Mouse (Mus musculus): ENCODE data around the gene Tbc1d4. TPM values are rescaled to one million over a fixed set of nuclear protein-coding genes. Genes with fewer than 3 reads are reported as not detected.

Tbc1d4 gene
- total and polyA plus RNA-seq, 3 experiments = 20.6 to 72.9 (median 71.0) TPM

GRCm38 (mm10) chr14:101428805-101429516 is 180.0 kb downstream of the Tbc1d4 start:
- Histone ChIP-seq H3K36me3 (replicated peaks in 1 of 2; ENCODE audit: control insufficient read depth in 1 of 2, insufficient read depth in 1 of 2, low read length in 1 of 2) (no peaks in the 10 kb centered on the region), H3K27ac (ENCODE audit: insufficient read depth, low read depth) (no peak overlapping the region), H3K27me3 (replicated peaks) (no peaks in the 10 kb centered on the region), H3K4me3 (replicated peaks in 1 of 3; ENCODE audit: low read depth in 2 of 3, low read length in 2 of 3, poor library complexity in 1 of 3) (no peak overlapping the region), H3K4me2 (ENCODE audit: insufficient read depth, low read depth, poor library complexity, severe bottlenecking) (no peak overlapping the region), H3K9me3 (replicated peaks; ENCODE audit: low read length) (no peaks in the 10 kb centered on the region), H3K4me1 (ENCODE audit: control insufficient read depth in 1 of 2, insufficient read depth in 2 of 2) (peaks cover 0 to 8% of the 10 kb centered on the region in 2 experiments; a peak in 3 of 4 replicates), H3K79me2 (replicated peaks; ENCODE audit: control insufficient read depth, extremely low read depth, insufficient read depth, poor library complexity, severe bottlenecking) (no peaks in the 10 kb centered on the region), H3K9ac (ENCODE audit: insufficient read depth, low read depth) (no peak overlapping the region)
- in situ Hi-C loops (cut with MboI; ENCODE audit: low pct_ligation_motif_present, low pct_unique_long_range_greater_than_20kb, low sequenced_read_pairs) (loop anchor here (25.0 kb wide), 2 partner anchors 967 to 1092 kb away; no protein-coding TSS in a partner anchor), dilution Hi-C loops (cut with MboI; ENCODE audit: extremely low pct_ligation_motif_present, extremely low pct_unique_long_range_greater_than_20kb, low sequenced_read_pairs) (no loop called here)
- DNase-seq (ENCODE audit: extremely low read depth) = peak; percentile 33
- TF ChIP-seq SMC3 (IDR thresholded peaks at IDR 0.05; ENCODE audit: low read depth, low read length) (peak; percentile 49), EP300 (IDR thresholded peaks at IDR 0.05; ENCODE audit: low read length) (no peak), MAX (IDR thresholded peaks at IDR 0.05; ENCODE audit: low read length) (no peak), CHD1 (IDR thresholded peaks at IDR 0.05; ENCODE audit: low read depth, low read length) (no peak), NELFE (IDR thresholded peaks at IDR 0.05; ENCODE audit: low read depth, low read length) (no peak), ZC3H11A (IDR thresholded peaks at IDR 0.05; ENCODE audit: low read depth, low read length) (peak; percentile 19), TBP (conservative IDR thresholded peaks at IDR 0.05; ENCODE audit: low read depth, low read length) (no peak), JUN (IDR thresholded peaks at IDR 0.05; ENCODE audit: insufficient read depth, low read depth, low read length) (no peak), ELF1 (IDR thresholded peaks at IDR 0.05; ENCODE audit: low read depth, low read length) (no peak), CTCF (conservative IDR thresholded peaks at IDR 0.05 in 1 of 2, IDR thresholded peaks at IDR 0.05 in 1 of 2; ENCODE audit: low read depth in 2 of 2, low read length in 2 of 2) (peak; percentile 75 to 83), USF2 (conservative IDR thresholded peaks at IDR 0.05; ENCODE audit: low read depth, low read length) (no peak), RAD21 (IDR thresholded peaks at IDR 0.05; ENCODE audit: low read depth, low read length) (peak; percentile 83)

- no peaks in the 10 kb centered on the region for H3K27me3 ChIP-seq (replicated peaks)
- in situ Hi-C loops (cut with MboI; ENCODE audit: low pct_ligation_motif_present, low pct_unique_long_range_greater_than_20kb, low sequenced_read_pairs) = no loop called here
- H3K4me2 ChIP-seq (ENCODE audit: insufficient read depth, low read depth, poor library complexity, severe bottlenecking) = no peak overlapping the region
- no peak overlapping the region for H3K9ac ChIP-seq (ENCODE audit: insufficient read depth, low read depth)
- no peaks in the 10 kb centered on the region for H3K36me3 ChIP-seq (replicated peaks in 1 of 2; ENCODE audit: control insufficient read depth in 1 of 2, insufficient read depth in 1 of 2, low read length in 1 of 2)
- dilution Hi-C loops (cut with MboI; ENCODE audit: extremely low pct_ligation_motif_present, extremely low pct_unique_long_range_greater_than_20kb, low sequenced_read_pairs) = no loop called here
- no peak for DNase-seq (ENCODE audit: extremely low read depth)
- TF ChIP-seq MYC (IDR thresholded peaks at IDR 0.05; ENCODE audit: low read depth, low read length) (no peak), ZC3H11A (IDR thresholded peaks at IDR 0.05; ENCODE audit: low read depth, low read length) (no peak), CHD1 (IDR thresholded peaks at IDR 0.05; ENCODE audit: low read depth, low read length) (no peak), ZNF384 (IDR thresholded peaks at IDR 0.05; ENCODE audit: low read depth, low read length) (no peak), ZKSCAN1 (IDR thresholded peaks at IDR 0.05; ENCODE audit: borderline replicate concordance, low read depth, low read length) (no peak), JUND (conservative IDR thresholded peaks at IDR 0.05; ENCODE audit: low read depth, low read length) (no peak), USF2 (conservative IDR thresholded peaks at IDR 0.05; ENCODE audit: low read depth, low read length) (no peak), PAX5 (IDR thresholded peaks at IDR 0.05; ENCODE audit: low read length) (no peak), CHD2 (IDR thresholded peaks at IDR 0.05; ENCODE audit: low read length) (no peak), NRF1 (IDR thresholded peaks at IDR 0.05; ENCODE audit: low read depth, low read length) (no peak), USF1 (IDR thresholded peaks at IDR 0.05; ENCODE audit: low read depth, low read length) (no peak), JUN (IDR thresholded peaks at IDR 0.05; ENCODE audit: insufficient read depth, low read depth, low read length) (no peak), SIN3A (IDR thresholded peaks at IDR 0.05; ENCODE audit: low read length) (no peak), MAX (IDR thresholded peaks at IDR 0.05; ENCODE audit: low read length) (no peak), MXI1 (IDR thresholded peaks at IDR 0.05; ENCODE audit: low read depth, low read length) (no peak), TCF12 (IDR thresholded peaks at IDR 0.05; ENCODE audit: low read depth, low read length) (no peak), HCFC1 (IDR thresholded peaks at IDR 0.05; ENCODE audit: low read depth, low read length) (no peak)
- no peaks in the 10 kb centered on the region for H3K79me2 ChIP-seq (replicated peaks; ENCODE audit: control insufficient read depth, extremely low read depth, insufficient read depth, poor library complexity, severe bottlenecking)
- no peak overlapping the region for H3K4me3 ChIP-seq (replicated peaks in 1 of 3; ENCODE audit: low read depth in 2 of 3, low read length in 2 of 3, poor library complexity in 1 of 3)
- H3K27ac ChIP-seq (ENCODE audit: insufficient read depth, low read depth) = no peak overlapping the region
- no peaks in the 10 kb centered on the region for H3K4me1 ChIP-seq (ENCODE audit: control insufficient read depth in 1 of 2, insufficient read depth in 2 of 2)
- H3K9me3 ChIP-seq (replicated peaks; ENCODE audit: low read length) = peaks cover 3% of the 10 kb centered on the region
Observed at GRCm38 (mm10) chr14:101417679-101418078, 191.3 kb downstream of the Tbc1d4 start.

Measured in CH12.LX (cell line).